Mouse (Mus musculus): ENCODE measurements around the gene Bmp7. TPM values are rescaled to one million over a fixed set of nuclear protein-coding genes. Genes with fewer than 3 reads are reported as not detected.

The Bmp7 gene
- total RNA-seq, 2 experiments from 2014 or later: 0.87 to 1.8 TPM

Small RNAs within 50 kb of the gene (microRNA-seq; reads per million reads assigned to microRNA genes)
- gene Gm22773 (ENCODE audit: borderline replicate concordance in 2 of 2): 0 reads per million in 2 experiments

Other genes with a start within 250 kb of the Bmp7 start
- gene Spo11, start 37.4 kb upstream of the Bmp7 start, total RNA-seq (2021): not detected
- gene Rae1, start 59.8 kb upstream of the Bmp7 start, total RNA-seq (2021): 10 to 100 TPM; 11.8 to 12.7 TPM
- gene Rbm38, start 80.2 kb upstream of the Bmp7 start, total RNA-seq (2021): 100 to 1,000 TPM; 205 to 217 TPM
- not detected for gene Ctcfl, start 179.2 kb upstream of the Bmp7 start, total RNA-seq (2021)
- 10 to 100 TPM in 1 of 2 experiments, 1 to 10 TPM in 1; 1.2 to 61.5 TPM for gene Pck1, start 212.7 kb upstream of the Bmp7 start, total RNA-seq (2021)

Data from gastrocnemius, postnatal 25 days (tissue).